Mouse (Mus musculus): ENCODE results near the gene Ptprg.

The Ptprg gene

GRCm38 (mm10) chr14:11871752-11872344 lies 318.5 kb downstream of the Ptprg start:
- in situ Hi-C loops (cut with MboI; ENCODE audit: low sequenced_read_pairs), result no loop called here

- in situ Hi-C loops (cut with MboI; ENCODE audit: low sequenced_read_pairs), result no loop called here
Observed at GRCm38 (mm10) chr14:11874266-11874665, 320.9 kb downstream of the Ptprg start.

GRCm38 (mm10) chr14:11874960-11875889 lies 321.9 kb downstream of the Ptprg start:
- in situ Hi-C loops (cut with MboI; ENCODE audit: low sequenced_read_pairs), result no loop called here

GRCm38 (mm10) chr14:11881082-11881481 lies 327.8 kb downstream of the Ptprg start:
- in situ Hi-C loops (cut with MboI; ENCODE audit: low sequenced_read_pairs), result no loop called here

- in situ Hi-C loops (cut with MboI; ENCODE audit: low sequenced_read_pairs), result no loop called here
Observed at GRCm38 (mm10) chr14:11883142-11883921, 330.0 kb downstream of the Ptprg start.

- in situ Hi-C loops (cut with MboI; ENCODE audit: low sequenced_read_pairs), result no loop called here
Observed at GRCm38 (mm10) chr14:11883995-11884394, 330.7 kb downstream of the Ptprg start.

GRCm38 (mm10) chr14:11886417-11886816 lies 333.1 kb downstream of the Ptprg start:
- in situ Hi-C loops (cut with MboI; ENCODE audit: low sequenced_read_pairs), result no loop called here

- in situ Hi-C loops (cut with MboI; ENCODE audit: low sequenced_read_pairs), result no loop called here
Observed at GRCm38 (mm10) chr14:11890890-11891289, 337.6 kb downstream of the Ptprg start.

GRCm38 (mm10) chr14:11892621-11893020 lies 339.3 kb downstream of the Ptprg start:
- in situ Hi-C loops (cut with MboI; ENCODE audit: low sequenced_read_pairs), result no loop called here

GRCm38 (mm10) chr14:11895486-11895885 lies 342.2 kb downstream of the Ptprg start:
- in situ Hi-C loops (cut with MboI; ENCODE audit: low sequenced_read_pairs), result no loop called here

- in situ Hi-C loops (cut with MboI; ENCODE audit: low sequenced_read_pairs), result no loop called here
Observed at GRCm38 (mm10) chr14:11902794-11903193, 349.5 kb downstream of the Ptprg start.

GRCm38 (mm10) chr14:11906130-11906675 lies 352.9 kb downstream of the Ptprg start:
- in situ Hi-C loops (cut with MboI; ENCODE audit: low sequenced_read_pairs), result no loop called here

GRCm38 (mm10) chr14:11912253-11912652 lies 358.9 kb downstream of the Ptprg start:
- in situ Hi-C loops (cut with MboI; ENCODE audit: low sequenced_read_pairs), result no loop called here

- in situ Hi-C loops (cut with MboI; ENCODE audit: low sequenced_read_pairs), result no loop called here
Observed at GRCm38 (mm10) chr14:11917225-11917624, 363.9 kb downstream of the Ptprg start.

GRCm38 (mm10) chr14:11928545-11928944 lies 375.2 kb downstream of the Ptprg start:
- in situ Hi-C loops (cut with MboI; ENCODE audit: low sequenced_read_pairs), result no loop called here

GRCm38 (mm10) chr14:11932517-11932916 lies 379.2 kb downstream of the Ptprg start:
- in situ Hi-C loops (cut with MboI; ENCODE audit: low sequenced_read_pairs), result no loop called here

GRCm38 (mm10) chr14:11934556-11934955 lies 381.2 kb downstream of the Ptprg start:
- in situ Hi-C loops (cut with MboI; ENCODE audit: low sequenced_read_pairs), result no loop called here

- in situ Hi-C loops (cut with MboI; ENCODE audit: low sequenced_read_pairs), result no loop called here
Observed at GRCm38 (mm10) chr14:11935281-11935680, 381.9 kb downstream of the Ptprg start.

GRCm38 (mm10) chr14:11935698-11936097 lies 382.4 kb downstream of the Ptprg start:
- in situ Hi-C loops (cut with MboI; ENCODE audit: low sequenced_read_pairs), result no loop called here

GRCm38 (mm10) chr14:11938912-11939311 lies 385.6 kb downstream of the Ptprg start:
- in situ Hi-C loops (cut with MboI; ENCODE audit: low sequenced_read_pairs), result no loop called here

GRCm38 (mm10) chr14:11941989-11942514 lies 388.7 kb downstream of the Ptprg start:
- in situ Hi-C loops (cut with MboI; ENCODE audit: low sequenced_read_pairs), result no loop called here
